Mouse (Mus musculus): ENCODE measurements around the gene Atp8b4.

- TF ChIP-seq POLR2A (IDR thresholded peaks at IDR 0.05; ENCODE audit: low read depth, low read length): no peak
- no peak for TF ChIP-seq CTCF (IDR thresholded peaks at IDR 0.05; ENCODE audit: borderline replicate concordance, insufficient read depth, low read length)
Measured at GRCm38 (mm10) chr2:126467790-126468189, 32.7 kb downstream of the Atp8b4 start.

Measured in embryonic fibroblast, embryonic 13.5 days (primary cell).